Mouse (Mus musculus) lung, postnatal 4 days (tissue): ENCODE measurements at regions not wholly inside any gene's neighbourhood (a gene's known extent, or its start where the extent isn't known, plus 50 kb on each side); places are given as distances from the start of the nearest gene placed in this dataset.

ENCODE experiments used
- DNase-seq, 2 experiments: peaks; one replicate each; pipeline ENCODE4 v3.0.0; 2021

- peak in 1 of 2 experiments; percentile 26 for DNase-seq
Observed at GRCm38 (mm10) chr4:125265575-125265974, 137.9 kb upstream of the Zc3h12a start.

- DNase-seq: no peak
Observed at GRCm38 (mm10) chr4:125265065-125265464, 137.4 kb upstream of the Zc3h12a start.

DNA sequence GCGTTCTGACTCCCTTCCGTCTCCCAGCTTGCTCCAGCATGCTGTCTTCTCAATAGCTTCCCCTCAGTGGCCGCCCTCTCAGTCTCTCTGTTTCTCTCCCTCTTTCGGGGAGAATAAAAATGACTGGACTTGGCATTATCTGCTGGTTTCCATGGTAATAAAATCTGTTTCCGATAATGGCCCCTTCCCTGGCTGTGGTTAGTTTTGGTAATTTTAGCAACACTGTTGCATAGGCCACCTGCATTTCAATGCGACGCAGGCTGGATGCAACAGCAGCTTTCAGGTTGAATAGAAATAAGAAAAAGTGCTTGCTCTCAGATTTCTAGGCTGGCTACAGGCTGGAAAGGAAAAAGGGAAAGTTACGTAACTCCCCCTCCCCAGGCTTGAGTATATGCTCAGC is 133.9 kb upstream of the Zc3h12a start:
- no peak for DNase-seq

DNA sequence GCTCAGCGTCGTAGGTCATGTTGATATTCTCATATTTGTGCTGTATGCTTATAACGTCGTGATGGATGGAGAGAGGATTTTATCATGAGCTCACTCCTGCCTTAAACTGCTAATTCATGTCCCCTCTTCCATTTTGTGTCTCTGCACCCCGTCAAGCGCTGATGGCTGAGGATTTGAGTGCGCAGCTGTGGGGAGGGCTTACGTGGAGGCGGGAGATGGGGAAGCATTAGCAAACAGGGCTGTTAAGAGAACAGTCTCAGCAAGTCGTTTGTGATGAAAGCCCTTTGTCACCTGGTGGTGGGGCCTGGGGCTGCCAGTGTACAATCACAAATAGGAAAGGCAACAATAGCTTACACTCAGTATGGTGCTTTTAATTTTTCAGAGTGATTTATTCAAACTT is 131.7 kb upstream of the Zc3h12a start:
- no peak for DNase-seq

- DNase-seq: no peak
Observed at GRCm38 (mm10) chr4:125257916-125258315, 130.3 kb upstream of the Zc3h12a start.

DNA sequence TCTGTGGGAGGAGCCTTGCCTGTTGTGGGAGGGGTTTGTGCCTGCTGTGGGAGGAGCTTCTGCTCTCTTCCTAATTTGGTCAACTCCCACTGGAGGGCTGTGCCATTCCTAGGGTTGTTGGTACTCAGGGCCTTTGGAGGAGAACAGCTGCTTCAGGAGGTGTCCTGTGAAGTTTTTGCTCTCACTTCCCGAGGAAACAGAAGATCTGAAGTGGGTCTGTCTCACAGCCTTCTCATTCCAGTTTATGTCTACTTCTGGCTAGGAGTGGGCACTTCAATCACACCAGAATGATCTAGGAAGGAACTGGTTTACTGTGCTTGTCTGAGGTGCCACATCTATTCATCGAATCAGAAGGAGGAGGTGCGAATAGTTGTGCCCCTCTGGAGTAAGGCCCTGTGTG is 125.5 kb upstream of the Zc3h12a start:
- no peak for DNase-seq

DNA sequence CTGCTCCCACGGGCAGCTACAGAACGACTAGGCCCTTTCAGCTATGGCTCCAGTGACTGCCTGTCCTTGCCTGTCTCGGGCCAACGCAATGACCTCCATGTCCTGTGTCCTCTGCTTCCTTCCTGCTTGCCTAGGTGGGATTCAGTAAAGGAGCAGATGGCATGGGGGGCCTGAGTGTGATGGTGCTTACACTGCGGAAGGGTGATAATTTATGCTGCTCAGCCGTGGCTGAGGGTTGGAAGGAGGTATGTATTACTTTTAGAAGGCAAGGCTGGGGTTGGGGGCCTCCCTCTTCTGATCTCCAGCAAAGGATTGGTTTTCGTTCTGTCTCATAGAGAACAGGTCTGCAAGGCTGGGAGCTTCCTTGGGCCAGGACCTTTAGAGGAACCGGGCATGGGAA is 124.6 kb upstream of the Zc3h12a start:
- DNase-seq: no peak

DNA sequence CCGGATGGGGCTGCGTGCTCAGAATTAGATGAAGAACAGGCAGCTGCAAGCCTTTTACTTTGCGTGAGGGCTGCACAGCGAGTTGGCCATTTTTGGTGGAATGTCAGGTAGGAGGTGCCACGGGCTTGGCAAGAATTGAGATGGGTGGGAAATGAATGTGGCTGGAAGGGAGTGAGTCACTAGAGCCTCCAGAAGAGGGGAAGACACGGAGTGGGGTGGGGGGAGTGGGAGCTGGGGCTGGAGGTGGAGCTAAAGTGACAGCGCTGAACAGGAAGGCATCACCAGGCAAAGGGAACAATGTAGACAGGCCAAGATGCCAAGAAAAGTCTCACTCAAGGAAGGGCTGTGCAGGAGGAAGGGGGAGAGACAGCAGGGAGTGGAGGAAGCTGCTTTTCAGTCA is 121.4 kb upstream of the Zc3h12a start:
- DNase-seq: no peak

DNA sequence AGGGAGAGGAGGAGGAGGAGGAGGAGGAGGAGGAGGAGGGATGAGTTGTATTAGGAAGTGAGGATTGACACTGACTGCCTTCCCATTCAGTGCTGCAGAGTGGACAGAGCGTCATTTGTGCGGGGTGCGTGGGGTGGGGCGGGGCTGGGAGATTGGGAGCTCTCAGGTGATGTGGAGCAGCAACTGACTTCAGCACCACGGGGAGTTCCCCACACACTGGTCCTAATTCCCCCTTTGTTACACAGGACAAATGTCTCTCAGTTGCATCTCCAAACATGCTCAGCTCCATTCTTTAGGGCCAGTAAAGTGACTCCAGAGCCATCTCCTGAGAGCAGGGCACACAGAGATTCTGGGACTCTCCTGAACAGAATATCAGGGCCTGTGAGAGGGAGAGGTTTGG is 118.5 kb upstream of the Zc3h12a start:
- no peak for DNase-seq

DNA sequence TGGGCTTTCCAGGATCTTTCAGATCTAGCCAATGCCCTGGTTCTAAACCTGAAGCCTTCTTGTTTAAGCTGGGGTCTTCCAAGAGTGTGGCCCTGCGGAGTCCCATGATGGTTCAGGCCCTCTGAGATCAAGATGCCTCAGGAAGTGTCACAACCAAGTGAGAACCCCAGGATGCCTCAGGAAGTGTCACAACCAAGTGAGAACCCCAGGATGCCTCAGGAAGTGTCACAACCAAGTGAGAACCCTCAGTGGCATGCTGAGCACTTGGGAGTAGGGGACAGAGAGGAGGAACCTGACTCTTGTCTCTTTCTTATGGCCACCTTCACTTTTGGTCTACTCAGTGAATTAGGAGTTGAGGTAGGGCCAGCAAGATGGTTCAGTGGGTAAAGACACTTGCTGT is 114.9 kb upstream of the Zc3h12a start:
- DNase-seq: no peak

DNA sequence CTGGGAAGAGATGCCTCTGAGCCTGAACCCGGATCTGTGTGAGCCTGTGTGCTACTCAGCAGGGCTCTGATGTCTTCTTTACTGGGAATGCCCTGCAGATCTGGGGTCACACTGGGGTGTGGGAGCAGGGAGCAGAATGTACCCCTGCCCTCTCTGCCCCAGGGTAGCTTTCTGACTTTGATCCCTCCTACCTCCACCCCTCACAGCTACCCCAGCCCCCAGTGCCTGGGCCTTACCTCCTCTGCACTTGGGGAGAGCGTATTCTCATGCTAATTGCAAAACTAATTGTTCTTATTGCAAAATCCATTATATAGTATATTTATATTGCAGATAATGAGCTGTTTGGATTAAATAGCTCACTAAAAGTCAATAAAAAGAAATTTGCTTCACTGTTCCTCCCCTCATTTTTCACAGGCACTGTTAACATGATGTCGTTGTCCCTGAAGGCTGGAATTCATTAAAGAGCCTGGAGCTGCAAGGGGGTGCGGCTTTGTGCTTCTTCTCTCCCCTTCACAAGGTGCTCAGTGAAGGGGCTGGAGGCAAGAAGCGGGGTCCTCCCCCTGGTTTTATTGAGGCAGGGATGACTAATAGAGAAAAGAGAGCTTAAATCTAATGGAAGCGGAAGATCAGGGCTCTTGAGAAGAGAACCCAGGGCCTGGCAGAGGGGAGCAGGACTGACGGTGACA is 114.1 kb upstream of the Zc3h12a start:
- DNase-seq: no peak

GRCm38 (mm10) chr4:125231711-125232260 is 104.1 kb upstream of the Zc3h12a start:
- no peak for DNase-seq

- no peak for DNase-seq
Observed at GRCm38 (mm10) chr4:125227194-125227593, 99.6 kb upstream of the Zc3h12a start.

- DNase-seq: no peak
Observed at GRCm38 (mm10) chr4:125222922-125223321, 95.3 kb upstream of the Zc3h12a start.

DNA sequence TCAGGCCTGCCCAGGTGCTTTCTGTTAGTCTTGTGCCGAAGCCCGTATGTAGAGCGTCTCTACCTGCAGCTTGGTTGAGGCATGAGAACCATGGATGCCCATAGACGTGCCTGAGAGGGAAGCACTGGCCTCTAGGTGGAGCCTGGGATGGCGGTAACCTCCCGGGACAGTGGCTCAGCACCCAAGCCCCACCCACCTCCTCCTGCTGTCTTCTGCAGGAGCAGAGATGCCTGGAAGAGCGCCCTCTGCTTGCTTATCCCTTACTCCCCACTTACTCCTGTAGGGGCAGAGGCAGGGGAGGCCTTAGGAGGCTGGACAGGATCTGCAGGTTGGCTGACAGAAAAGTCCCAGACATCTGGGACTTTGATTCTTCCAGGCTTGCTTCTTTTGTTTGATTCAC is 92.7 kb upstream of the Zc3h12a start:
- no peak for DNase-seq

GRCm38 (mm10) chr4:125219209-125219608 is 91.6 kb upstream of the Zc3h12a start:
- no peak for DNase-seq

- no peak for DNase-seq
Observed at GRCm38 (mm10) chr4:125214306-125214705, 86.7 kb upstream of the Zc3h12a start.

DNA sequence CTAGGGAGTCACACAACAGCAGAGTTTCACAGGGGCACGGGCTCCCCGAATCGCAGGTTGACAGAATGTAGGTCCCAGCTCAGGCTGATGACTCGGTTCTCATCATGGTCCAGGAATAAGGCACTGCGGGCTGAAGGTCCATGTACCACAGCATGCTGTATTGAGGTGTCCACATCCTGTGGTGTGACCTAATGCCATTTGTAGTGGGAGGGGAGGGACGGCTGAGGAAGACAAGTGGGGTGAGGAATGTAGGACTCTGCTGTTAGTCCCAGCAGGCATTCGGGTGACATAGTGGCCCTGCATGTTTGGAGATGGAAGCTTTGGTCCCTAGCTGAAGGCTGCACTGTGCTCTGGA is 84.5 kb upstream of the Zc3h12a start:
- DNase-seq: no peak

DNA sequence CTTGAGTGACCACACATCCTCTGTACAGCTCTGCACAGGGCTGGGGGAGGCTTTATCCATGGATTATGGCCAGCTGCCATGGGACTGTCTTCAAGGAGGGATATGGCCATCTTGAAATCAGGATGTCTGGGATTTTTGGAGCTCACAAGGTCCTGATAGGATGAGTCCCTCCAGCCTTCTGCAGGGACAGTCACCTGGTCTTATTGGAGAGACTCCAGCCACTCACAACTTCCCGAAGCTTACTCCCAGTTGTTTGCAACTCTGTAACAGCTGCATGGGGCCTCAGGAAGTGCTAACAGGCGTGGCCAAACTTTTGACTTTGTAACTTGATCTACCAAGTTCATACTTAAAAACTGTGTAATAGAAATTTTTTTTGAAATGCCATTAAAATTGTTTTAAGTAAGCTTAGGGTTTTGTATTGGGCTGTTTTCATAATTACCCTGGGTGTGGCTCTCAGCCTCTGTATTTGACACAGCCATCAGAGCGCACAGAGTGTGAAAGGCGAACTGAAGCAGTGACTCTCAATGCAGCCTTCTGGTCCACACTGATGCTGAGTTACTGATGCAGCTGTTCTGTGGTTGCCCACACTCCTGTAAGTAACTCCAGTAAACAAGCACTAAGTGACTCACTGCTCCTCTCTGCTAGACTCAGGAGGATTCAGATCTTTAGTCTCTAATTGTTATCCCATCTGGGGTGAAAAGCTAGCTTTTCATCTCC is 84.0 kb upstream of the Zc3h12a start:
- no peak for DNase-seq

GRCm38 (mm10) chr4:125210719-125211118 is 83.1 kb upstream of the Zc3h12a start:
- no peak for DNase-seq

- DNase-seq: no peak
Observed at GRCm38 (mm10) chr4:125208136-125208915, 80.7 kb upstream of the Zc3h12a start.

DNA sequence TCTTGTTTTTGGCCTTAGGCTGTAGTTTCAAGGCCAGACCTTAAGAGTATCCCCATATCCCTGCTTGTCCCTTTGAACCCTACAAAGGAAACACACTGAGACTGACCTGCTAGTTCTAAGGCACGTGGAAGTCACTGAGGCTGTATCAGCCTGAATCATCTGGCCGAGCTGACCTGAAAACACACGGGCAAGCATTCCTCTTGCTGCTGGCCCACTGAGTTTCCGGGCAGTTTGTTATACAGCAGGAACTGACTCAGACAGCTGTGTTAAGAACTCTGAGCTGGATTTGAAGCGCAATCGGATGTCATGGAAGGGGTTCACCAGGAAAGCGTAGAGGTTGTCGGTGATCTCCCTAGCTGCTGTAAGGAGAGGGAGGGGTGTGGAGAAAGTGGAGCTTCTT is 75.9 kb upstream of the Zc3h12a start:
- no peak for DNase-seq

- DNase-seq: no peak
Observed at GRCm38 (mm10) chr4:125201638-125202325, 74.1 kb upstream of the Zc3h12a start.
